Mouse (Mus musculus) G1E (cell line): ENCODE data around the gene Hipk2.

Experiments used
- CTCF ChIP-seq: IDR thresholded peaks from 2 replicates; pipeline ENCODE4 v1.5.1; 2012; ENCODE audit warnings: low read depth, low read length, inconsistent platforms, mixed read lengths
- GATA1 ChIP-seq: IDR thresholded peaks from 2 replicates; pipeline ENCODE4 v1.6.1; 2012; ENCODE audit warnings: borderline replicate concordance, low read length, inconsistent platforms, mixed read lengths
- POLR2AphosphoS5 ChIP-seq: IDR thresholded peaks from 2 replicates; pipeline ENCODE4 v1.6.1; 2012; ENCODE audit warnings: low read depth, low read length, inconsistent platforms; ENCODE audit not compliant: insufficient replicate concordance
- TAL1 ChIP-seq: conservative IDR thresholded peaks from 2 replicates; pipeline ENCODE4 v1.6.1; 2012; ENCODE audit warnings: low read depth, low read length, inconsistent platforms, mixed read lengths

- no peak for TF ChIP-seq CTCF
- no peak for TF ChIP-seq TAL1
- TF ChIP-seq POLR2AphosphoS5: no peak
- no peak for TF ChIP-seq GATA1
These were observed 30.0 kb upstream of the Hipk2 start for GRCm38 (mm10) chr6:38906005-38906404.
